Mouse (Mus musculus) MEL (cell line): ENCODE measurements around the gene Csmd2.

Source experiments
- CTCF ChIP-seq, 3 experiments: IDR thresholded peaks in 2 of 3; conservative IDR thresholded peaks in 1 of 3; 2 replicates each; pipeline ENCODE4 v1.5.1; 2011 to 2012; ENCODE audit warnings: low read length in 3 of 3, low read depth in 2 of 3, mild to moderate bottlenecking in 2 of 3, improper control_type of control experiment in 1 of 3, inconsistent platforms in 1 of 3, mixed read lengths in 1 of 3, moderate library complexity in 1 of 3; ENCODE audit not compliant: control insufficient read depth in 1 of 3, insufficient read depth in 1 of 3, poor library complexity in 1 of 3, severe bottlenecking in 1 of 3
- MEF2A ChIP-seq: IDR thresholded peaks from 2 replicates; pipeline ENCODE4 v1.6.1; 2014; ENCODE audit warnings: low read depth, mild to moderate bottlenecking, inconsistent platforms, low read length, improper control_type of control experiment; ENCODE audit not compliant: poor library complexity, insufficient replicate concordance, severe bottlenecking; ENCODE audit errors: extremely low read depth
- SIN3A ChIP-seq: IDR thresholded peaks from 2 replicates; pipeline ENCODE4 v1.6.1; 2012; ENCODE audit warnings: low read length, improper control_type of control experiment, inconsistent platforms
- ZNF384 ChIP-seq: IDR thresholded peaks from 2 replicates; pipeline ENCODE4 v1.6.1; 2012; ENCODE audit warnings: low read depth, mild to moderate bottlenecking, inconsistent platforms, low read length, improper control_type of control experiment

- TF ChIP-seq CTCF (IDR thresholded peaks at IDR 0.05 in 2 of 3, conservative IDR thresholded peaks at IDR 0.05 in 1 of 3; ENCODE audit: control insufficient read depth in 1 of 3, insufficient read depth in 1 of 3, low read depth in 2 of 3, low read length in 3 of 3, poor library complexity in 1 of 3, severe bottlenecking in 1 of 3) (no peak), ZNF384 (no peak), MEF2A (no peak), SIN3A (no peak)
These were observed 40.6 kb downstream of the Csmd2 start for GRCm38 (mm10) chr4:128028294-128028693.
